Mouse (Mus musculus) embryo, embryonic 10 days (tissue): Measurements from ENCODE around the gene Sugct.
"Not testable (repeated sequence)": the region's sequence is repeated elsewhere in the genome, so short reads cannot be mapped to it uniquely, and the experiment has no call there.

Experiments
- DNase-seq: peaks from one replicate; pipeline ENCODE4 v3.0.0-alpha.2; 2015; ENCODE audit warnings: low spot score

The Sugct gene

GRCm38 (mm10) chr13:16898084-16898792, 797.1 kb downstream of the Sugct start:
- DNase-seq, result no peak

- no peak for DNase-seq
Measured at GRCm38 (mm10) chr13:16878056-16878455, 817.3 kb downstream of the Sugct start.

GRCm38 (mm10) chr13:16859986-16860385, 835.4 kb downstream of the Sugct start:
- DNase-seq, result no peak

GRCm38 (mm10) chr13:16847236-16847635, 848.1 kb downstream of the Sugct start:
- DNase-seq, result no peak

- DNase-seq, result no peak
Measured at GRCm38 (mm10) chr13:16840994-16841393, 854.4 kb downstream of the Sugct start.

GRCm38 (mm10) chr13:16838409-16838808, 856.9 kb downstream of the Sugct start:
- no peak for DNase-seq

GRCm38 (mm10) chr13:16835111-16835510, 860.2 kb downstream of the Sugct start:
- DNase-seq, result no peak

GRCm38 (mm10) chr13:16833069-16833468, 862.3 kb downstream of the Sugct start:
- no peak for DNase-seq

- no peak for DNase-seq
Measured at GRCm38 (mm10) chr13:16831840-16832239, 863.5 kb downstream of the Sugct start.

- DNase-seq, result not testable (repeated sequence)
Measured at GRCm38 (mm10) chr13:16830291-16830690, 865.1 kb downstream of the Sugct start.

GRCm38 (mm10) chr13:16829589-16829988, 865.8 kb downstream of the Sugct start:
- no peak for DNase-seq

GRCm38 (mm10) chr13:16825619-16826018, 869.7 kb downstream of the Sugct start:
- DNase-seq, result no peak

GRCm38 (mm10) chr13:16821785-16822184, 873.6 kb downstream of the Sugct start:
- no peak for DNase-seq

- DNase-seq, result no peak
Measured at GRCm38 (mm10) chr13:16817471-16817870, 877.9 kb downstream of the Sugct start.

GRCm38 (mm10) chr13:16816747-16817146, 878.6 kb downstream of the Sugct start:
- no peak for DNase-seq

- DNase-seq, result no peak
Measured at GRCm38 (mm10) chr13:16812268-16812667, 883.1 kb downstream of the Sugct start.
